Mouse (Mus musculus) urinary bladder, postnatal 0 days (tissue): ENCODE measurements around the gene Ccdc144b. TPM values are rescaled to one million over a fixed set of nuclear protein-coding genes. Genes with fewer than 3 reads are reported as not detected.

Source experiments
- polyA plus RNA-seq: library from polyadenylated mRNA; unstranded; fragments of >200 nt; fragmentation: Nextera tagmentation; extraction: Ambion mirVana; gene quantifications from 2 replicates; pipeline ENCODE4 v1.2.1, GENCODE M21; 2015

Gene Ccdc144b
- not detected in 2 replicates for polyA plus RNA-seq

DNA sequence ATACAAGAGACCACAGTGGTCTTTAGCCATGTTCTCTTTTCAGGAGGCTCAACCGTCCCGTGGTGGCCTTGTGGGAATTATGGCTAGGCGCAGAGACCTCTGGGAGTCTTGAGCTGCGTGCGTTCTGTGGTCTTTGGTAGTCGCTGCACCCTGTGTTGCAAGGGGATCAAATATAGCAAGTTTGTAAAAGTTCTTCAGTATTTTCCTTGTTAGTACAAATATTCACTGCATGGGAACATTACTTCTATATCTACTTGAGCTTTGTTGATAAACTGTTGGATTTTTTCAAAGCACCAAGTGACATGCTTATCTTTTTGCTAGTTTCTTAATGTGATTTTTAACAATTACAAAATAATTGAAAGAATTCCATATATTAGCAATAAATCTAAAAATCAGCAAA, at the start of gene Ccdc144b:
TSS of gene Ccdc144b (minus strand) at position 101 of the 400 bp plus-strand sequence.

DNA sequence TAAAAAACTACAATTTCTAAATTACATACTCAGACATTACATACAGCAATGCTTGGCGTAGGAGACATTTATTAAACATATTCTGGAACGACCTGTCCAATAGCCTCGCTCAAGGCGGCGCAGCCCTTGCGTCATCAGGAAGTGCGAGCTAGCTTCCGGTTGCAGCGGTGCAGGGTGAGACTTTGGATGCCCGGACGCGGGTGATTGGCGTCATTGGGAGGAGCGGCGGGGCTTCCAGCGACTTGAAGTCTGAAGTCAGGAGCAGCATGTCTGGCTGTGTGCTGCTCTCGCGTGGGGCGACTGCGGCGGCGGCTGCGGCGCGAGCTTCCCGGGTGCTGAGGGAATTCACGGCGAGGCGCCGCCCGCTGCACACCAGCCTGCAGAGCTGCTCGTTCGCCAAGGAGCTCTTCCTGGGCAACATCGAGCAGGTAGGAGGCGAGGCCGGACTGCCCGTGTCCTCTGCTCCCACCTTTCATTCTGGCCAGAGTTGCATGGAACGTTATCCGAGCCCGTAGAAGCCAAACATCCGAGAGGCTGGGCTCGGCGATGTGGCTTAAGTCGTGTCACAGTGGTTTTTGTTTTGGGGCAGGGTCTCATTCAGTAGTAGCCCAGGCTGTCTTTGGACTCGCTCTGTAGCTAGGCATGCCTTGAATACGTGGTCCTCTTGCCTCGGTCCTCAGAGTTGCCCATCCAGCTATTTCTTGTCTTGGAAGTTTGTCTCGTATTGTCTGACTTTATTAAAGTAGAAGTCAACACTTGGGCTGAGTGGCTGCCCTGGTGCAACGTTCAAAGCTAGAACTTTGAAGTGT, 12.7 kb upstream of the Ccdc144b start, which contains the start of gene Acad9:
TSS of gene Acad9 (plus strand) at position 137 of the 809 bp plus-strand sequence.

DNA sequence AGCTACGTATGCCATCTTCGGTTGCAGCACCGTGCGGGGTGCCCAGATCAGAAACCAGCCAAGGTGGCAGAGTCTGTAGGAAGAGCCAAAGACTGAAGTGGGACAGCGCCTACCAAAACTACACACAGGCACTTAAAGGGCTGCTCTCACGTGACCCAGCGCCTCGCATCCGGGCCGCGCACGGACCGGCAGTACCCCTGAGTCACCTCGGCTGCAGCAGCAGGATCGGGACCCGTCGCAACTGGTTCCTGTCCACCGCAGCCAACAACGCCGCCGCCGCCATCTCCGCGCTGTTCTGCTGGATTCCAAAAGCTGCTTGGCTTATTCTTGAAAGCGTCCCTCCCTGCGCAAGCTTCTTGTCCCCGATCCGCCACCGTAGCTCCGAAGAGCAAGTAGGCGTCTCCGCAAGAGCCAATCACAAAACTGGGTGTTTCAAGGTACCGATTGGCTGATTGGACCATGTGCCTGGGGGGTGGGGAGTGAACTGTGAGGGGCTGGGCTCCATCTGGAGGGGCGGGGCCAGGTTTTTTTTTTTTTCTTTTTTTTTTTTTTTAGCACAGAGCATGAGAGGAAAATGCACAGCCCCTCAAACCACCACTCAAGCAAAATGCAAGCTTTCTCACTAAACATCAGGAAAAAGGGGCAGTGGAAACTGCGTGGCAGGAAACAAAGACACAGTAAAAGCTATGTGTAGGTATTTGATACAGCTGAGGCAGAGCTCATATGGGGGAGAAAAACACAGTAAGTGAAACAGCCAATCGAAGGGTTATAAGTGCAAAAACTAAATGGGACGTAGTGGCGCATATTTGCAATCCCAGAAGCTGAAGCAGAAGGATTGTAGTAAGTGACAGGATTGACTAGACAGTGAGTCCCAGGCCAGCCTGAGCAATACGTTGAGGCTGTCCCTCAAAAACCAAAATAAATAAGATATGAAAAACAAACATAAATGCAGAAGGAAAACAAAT, 52.8 kb downstream of the Ccdc144b start, which contains the start of gene Mccc1:
TSS of gene Mccc1 (minus strand) at position 404 of the 965 bp plus-strand sequence.

Other genes starting within 250 kb of the Ccdc144b start
- gene Dcun1d1, start 116.1 kb downstream of the Ccdc144b start, polyA plus RNA-seq = 66.4 and 82.6 TPM in 2 replicates
- 15.9 and 16.5 TPM in 2 replicates for gene Mccc1, start 52.9 kb downstream of the Ccdc144b start, polyA plus RNA-seq
- 36.1 and 47.2 TPM in 2 replicates for gene Acad9, start 12.4 kb upstream of the Ccdc144b start, polyA plus RNA-seq
- gene D3Ertd254e, start 97.5 kb upstream of the Ccdc144b start, polyA plus RNA-seq = 4.3 and 4.4 TPM in 2 replicates
- 0.31 TPM in 1 of 2 replicates, not detected in the other for gene Qrfpr, start 168.8 kb upstream of the Ccdc144b start, polyA plus RNA-seq